Mouse (Mus musculus): ENCODE data around the gene Arel1. TPM values are rescaled to one million over a fixed set of nuclear protein-coding genes. Genes with fewer than 3 reads are reported as not detected.

Gene Arel1
- polyA plus RNA-seq, 1 experiment from 2014 or later, result 32.6 TPM

DNA sequence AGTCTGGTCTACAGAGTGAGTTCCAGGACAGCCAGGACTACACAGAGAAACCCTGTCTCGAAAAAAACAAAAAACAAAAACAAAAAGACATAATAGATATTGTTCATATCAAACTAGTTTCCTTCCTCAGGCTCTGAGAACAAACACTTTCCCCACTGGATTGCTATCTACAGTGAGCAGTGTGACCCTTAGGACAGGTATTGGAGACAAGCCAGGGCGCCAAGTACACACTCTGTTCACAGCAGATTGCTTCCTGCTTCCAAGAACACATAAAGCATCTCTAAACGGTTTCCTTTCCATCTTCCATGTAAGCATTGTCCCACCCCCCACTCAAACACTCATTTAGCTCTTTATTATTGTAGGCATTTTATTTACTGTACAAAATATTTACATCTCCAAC lies 52.9 kb downstream of the Arel1 start:
- ATAC-seq (ENCODE audit: low FRiP score), result no peak
- Histone ChIP-seq H3K36me3 (peaks cover 73% of the 10 kb centered on the region), H3K4me3 (no peak overlapping the region), H3K9ac (no peak overlapping the region), H3K4me1 (replicated peaks) (peaks cover 2% of the 10 kb centered on the region; the same call in 1 of the 2 replicates), H3K27ac (no peak overlapping the region), H3K4me2 (no peak overlapping the region), H3K27me3 (no peaks in the 10 kb centered on the region), H3K9me3 (no peaks in the 10 kb centered on the region)
- 86% methylated on average over 3 of the region's 3 CpGs for WGBS

DNA sequence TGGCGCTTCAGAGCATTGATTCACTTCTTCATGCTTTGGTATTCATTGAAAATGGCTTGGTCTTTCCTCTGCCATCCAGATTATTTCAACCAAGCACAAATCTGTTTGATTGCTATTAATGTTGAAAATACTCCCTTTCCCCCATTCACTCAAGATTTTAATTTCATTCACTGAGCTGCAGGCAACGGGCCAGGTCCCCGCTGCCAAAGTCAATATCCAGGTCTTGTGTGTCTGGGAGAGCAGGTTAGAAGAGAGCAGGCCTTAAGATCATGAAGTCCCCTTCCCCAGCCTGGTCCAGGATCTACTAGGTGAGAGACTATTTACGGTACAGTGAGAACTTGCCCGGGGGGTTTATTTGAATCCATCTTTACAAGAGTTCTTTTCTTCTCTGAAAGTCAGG lies 55.7 kb downstream of the Arel1 start:
- Histone ChIP-seq H3K36me3 (peaks cover 46% of the 10 kb centered on the region), H3K4me3 (no peak overlapping the region), H3K27me3 (no peaks in the 10 kb centered on the region), H3K27ac (no peak overlapping the region), H3K4me1 (replicated peaks) (peaks cover 2% of the 10 kb centered on the region; the same call in 1 of the 2 replicates), H3K4me2 (no peak overlapping the region), H3K9me3 (no peaks in the 10 kb centered on the region), H3K9ac (no peak overlapping the region)
- ATAC-seq (ENCODE audit: low FRiP score), result no peak
- 92% methylated on average over 5 of the region's 5 CpGs for WGBS

DNA sequence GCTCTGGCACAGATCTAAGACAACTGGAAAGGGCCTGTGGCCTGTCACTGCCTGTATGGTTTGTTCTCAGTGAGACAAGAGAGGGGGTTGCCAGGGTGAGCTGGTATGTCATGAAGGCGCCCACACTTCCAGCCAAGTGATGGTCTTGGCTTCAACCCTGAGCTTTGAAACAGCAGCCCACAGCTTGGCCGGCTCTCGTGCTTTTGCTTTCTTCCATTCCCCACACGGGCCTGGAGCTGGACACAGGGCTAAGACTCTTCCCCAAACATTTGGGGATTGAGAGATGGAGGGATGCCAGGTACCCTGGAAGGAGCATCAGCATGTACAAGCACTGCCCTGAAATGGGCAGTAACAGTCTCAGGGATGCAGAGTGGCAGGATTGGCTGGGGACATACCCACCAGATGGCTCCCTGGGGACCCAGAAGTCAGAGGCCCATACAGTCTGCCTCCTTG lies 58.0 kb downstream of the Arel1 start:
- H3K36me3 ChIP-seq, result peaks cover 25% of the 10 kb centered on the region
- no peak overlapping the region for H3K4me2 ChIP-seq
- WGBS, result 74% methylated on average over 4 of the region's 4 CpGs
- no peak overlapping the region for H3K27ac ChIP-seq
- H3K4me3 ChIP-seq, result no peak overlapping the region
- ATAC-seq (ENCODE audit: low FRiP score), result 0 out of 2 replicates have a peak, but pooled peaks have one; percentile 17
- H3K9me3 ChIP-seq, result no peaks in the 10 kb centered on the region
- no peak overlapping the region for H3K9ac ChIP-seq
- H3K27me3 ChIP-seq, result no peaks in the 10 kb centered on the region
- H3K4me1 ChIP-seq (replicated peaks), result peaks cover 5% of the 10 kb centered on the region

DNA sequence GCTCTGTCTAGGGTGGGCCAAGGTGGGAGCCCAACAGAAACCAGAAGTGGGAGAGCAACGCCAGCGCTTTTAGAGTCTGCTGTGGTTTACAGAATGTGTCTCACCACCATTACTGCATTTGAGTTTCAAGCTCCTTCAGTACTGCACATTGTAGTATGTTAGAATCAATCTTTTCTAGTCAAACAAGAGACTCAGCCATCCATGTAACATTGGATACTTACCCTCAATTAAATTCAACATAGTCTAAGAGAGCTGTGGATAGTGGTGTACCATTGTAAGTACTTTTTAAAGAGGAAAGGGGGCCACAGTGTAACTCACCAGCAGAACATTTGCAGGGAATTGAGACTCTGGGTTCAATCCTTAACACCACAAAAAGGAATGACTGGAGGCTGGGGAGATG lies 59.1 kb downstream of the Arel1 start:
- Histone ChIP-seq H3K36me3 (peaks cover 17% of the 10 kb centered on the region), H3K9ac (no peak overlapping the region), H3K27ac (no peak overlapping the region), H3K9me3 (no peaks in the 10 kb centered on the region), H3K4me3 (no peak overlapping the region), H3K4me1 (replicated peaks) (peaks cover 15% of the 10 kb centered on the region), H3K27me3 (no peaks in the 10 kb centered on the region), H3K4me2 (no peak overlapping the region)
- WGBS, result 71% methylated on average over 2 of the region's 2 CpGs
- no peak for ATAC-seq (ENCODE audit: low FRiP score)

DNA sequence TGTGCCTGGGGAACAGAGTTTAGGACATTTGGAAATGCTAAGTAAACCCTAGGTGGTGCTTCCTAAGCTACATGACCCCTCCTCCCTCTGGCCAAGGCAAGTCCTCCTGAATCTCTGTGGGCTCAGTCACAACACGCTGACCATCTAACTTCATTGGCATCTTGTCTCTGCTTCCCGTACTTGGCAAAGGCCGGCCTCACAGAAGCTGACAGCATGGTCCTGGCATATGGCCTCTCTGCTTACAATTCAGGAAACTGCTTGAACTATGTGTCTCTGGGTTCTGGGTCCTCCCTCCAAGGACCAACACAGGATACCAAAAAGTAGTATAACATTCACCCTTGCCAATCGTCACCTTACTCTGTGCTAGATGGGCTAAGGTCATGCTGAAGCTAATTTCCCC lies 60.6 kb downstream of the Arel1 start:
- H3K4me3 ChIP-seq, result no peak overlapping the region
- H3K4me2 ChIP-seq, result no peak overlapping the region
- H3K4me1 ChIP-seq (replicated peaks), result peaks cover 15% of the 10 kb centered on the region
- peaks cover 2% of the 10 kb centered on the region for H3K36me3 ChIP-seq
- H3K9me3 ChIP-seq, result no peaks in the 10 kb centered on the region
- H3K27me3 ChIP-seq, result no peaks in the 10 kb centered on the region
- no peak overlapping the region for H3K9ac ChIP-seq
- 94% methylated on average over 4 of the region's 4 CpGs for WGBS
- no peak for ATAC-seq (ENCODE audit: low FRiP score)
- no peak overlapping the region for H3K27ac ChIP-seq

DNA sequence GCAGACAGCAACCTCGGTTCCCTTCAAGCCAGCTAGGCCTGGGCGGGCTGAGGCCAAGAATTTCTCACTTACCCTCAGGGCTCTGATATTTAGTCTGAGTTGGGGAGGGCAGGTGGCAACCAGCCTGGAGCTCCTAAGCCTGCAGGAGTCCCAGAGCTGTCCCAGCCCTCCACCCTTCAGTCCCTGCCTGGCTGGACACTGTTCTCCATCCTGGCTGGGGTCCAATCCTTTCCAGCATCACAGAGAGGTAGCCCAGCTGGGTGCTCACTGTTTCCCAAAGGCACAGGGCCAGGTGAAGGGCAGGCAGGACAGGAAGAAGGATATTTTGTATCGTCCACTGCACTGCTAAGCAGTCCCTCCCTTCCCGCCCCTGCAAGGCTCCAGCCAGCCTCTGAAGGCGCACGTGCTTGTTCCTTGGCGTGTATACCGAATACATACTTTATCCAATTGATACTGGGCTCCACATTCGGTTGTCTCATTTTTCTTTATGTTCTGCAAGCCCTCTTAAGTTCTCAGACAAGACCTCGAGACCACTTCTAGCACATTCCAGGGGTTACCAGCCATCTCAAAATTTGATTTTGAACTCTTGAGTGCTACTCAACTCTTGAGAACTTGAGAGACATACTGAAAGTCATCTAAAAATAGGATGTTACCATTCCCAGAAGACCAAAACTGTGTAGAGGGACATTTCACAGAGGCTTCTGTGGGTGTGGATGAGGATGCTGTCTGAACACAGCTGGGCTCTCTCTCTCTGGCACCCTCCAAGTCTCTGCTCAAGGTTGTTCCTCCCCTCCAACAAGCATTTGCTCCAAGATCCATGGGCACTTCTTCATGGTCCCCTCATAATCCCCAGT lies 62.8 kb downstream of the Arel1 start:
- H3K27ac ChIP-seq, result peak overlapping the region; percentile 62
- ATAC-seq (ENCODE audit: low FRiP score), result peak; percentile 76
- WGBS, result 69% methylated on average over 10 of the region's 10 CpGs

DNA sequence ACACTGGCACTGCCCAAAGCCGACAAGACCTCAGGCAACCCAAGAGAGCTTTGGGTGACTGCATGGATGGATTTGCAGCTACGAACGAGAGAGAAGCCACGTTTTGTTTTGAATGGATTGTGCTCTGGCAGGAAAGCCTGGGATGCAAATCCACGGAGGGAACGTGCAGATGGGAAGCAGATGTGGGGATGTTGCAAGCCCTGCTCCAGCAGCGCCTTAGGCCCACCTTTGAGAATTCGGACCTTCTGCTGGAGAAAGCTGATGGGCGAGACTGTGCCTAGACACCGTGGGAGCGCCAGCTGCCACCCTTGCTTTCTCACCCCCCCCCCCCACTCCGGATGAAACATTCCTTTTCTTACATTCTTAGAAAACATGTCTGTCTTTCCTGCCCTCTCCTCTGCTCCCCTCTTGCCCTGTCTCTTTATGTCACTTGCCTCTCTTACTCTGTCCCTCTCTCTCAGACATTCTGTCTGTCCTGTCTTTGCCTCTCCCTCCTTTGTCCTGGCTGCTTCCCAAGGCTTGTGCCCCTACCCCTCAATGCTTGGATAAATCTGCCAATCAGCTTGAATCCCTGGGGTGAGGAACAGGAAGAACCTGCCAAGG lies 63.6 kb downstream of the Arel1 start:
- no peaks in the 10 kb centered on the region for H3K36me3 ChIP-seq
- H3K4me1 ChIP-seq (replicated peaks), result peaks cover 13% of the 10 kb centered on the region
- WGBS, result 60% methylated on average over 12 of the region's 12 CpGs
- H3K27me3 ChIP-seq, result no peaks in the 10 kb centered on the region
- no peak overlapping the region for H3K4me3 ChIP-seq
- no peak overlapping the region for H3K4me2 ChIP-seq
- H3K9ac ChIP-seq, result peak overlapping the region; percentile 13; the same call in 1 of the 2 replicates
- peak; percentile 74 for ATAC-seq (ENCODE audit: low FRiP score)
- H3K9me3 ChIP-seq, result no peaks in the 10 kb centered on the region
- peak overlapping the region; percentile 62 for H3K27ac ChIP-seq

More for the DNA sequence above, 62.8 kb downstream of the Arel1 start:
- Histone ChIP-seq H3K36me3 (no peaks in the 10 kb centered on the region), H3K9ac (peak overlapping the region; percentile 13; the same call in 1 of the 2 replicates), H3K9me3 (no peaks in the 10 kb centered on the region), H3K4me2 (no peak overlapping the region), H3K27me3 (no peaks in the 10 kb centered on the region), H3K4me3 (no peak overlapping the region), H3K4me1 (replicated peaks) (peaks cover 14% of the 10 kb centered on the region)

DNA sequence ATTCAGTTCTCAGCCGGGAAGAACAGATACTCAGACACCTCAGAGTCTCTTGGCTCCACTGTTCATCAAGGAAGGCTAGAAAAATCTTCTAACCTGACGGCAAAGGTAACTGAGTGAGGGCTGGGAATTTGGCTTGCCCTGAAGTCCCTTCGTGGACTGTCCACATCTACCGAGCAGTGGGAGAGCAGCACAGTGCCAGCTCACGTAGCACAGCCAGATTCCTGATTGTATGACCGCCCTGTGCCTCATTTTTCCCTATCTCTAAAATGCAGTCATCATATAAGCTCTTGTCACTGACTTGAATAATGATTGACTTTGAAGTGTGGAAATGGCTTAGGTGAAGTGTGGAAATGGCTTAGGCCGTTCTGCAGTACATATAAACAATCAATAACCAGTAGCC lies 66.3 kb downstream of the Arel1 start:
- no peaks in the 10 kb centered on the region for H3K9me3 ChIP-seq

DNA sequence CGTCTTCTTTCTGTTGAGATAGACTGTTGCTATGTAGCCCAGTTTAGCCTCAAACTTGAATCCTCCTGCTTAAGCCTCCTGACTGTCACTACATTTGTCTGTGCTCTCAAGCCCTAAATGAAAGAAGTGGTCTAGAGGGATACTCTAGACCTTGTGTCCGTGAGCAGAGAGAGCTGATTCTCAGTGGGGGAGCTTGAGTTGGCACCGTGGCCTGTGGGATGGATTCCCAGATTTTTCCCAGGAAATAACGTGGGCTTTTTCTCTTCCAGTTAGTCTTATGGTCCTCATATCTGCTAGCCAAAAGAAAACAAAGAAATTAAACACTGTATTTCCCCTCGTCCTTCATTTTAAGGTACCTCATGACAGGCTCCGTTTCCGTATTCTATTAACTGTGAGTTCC lies 70.4 kb downstream of the Arel1 start:
- 82% methylated on average over 7 of the region's 7 CpGs for WGBS
- no peak overlapping the region for H3K27ac ChIP-seq
- H3K4me2 ChIP-seq, result no peak overlapping the region
- H3K27me3 ChIP-seq, result no peaks in the 10 kb centered on the region
- no peak for ATAC-seq (ENCODE audit: low FRiP score)
- no peaks in the 10 kb centered on the region for H3K9me3 ChIP-seq
- no peaks in the 10 kb centered on the region for H3K36me3 ChIP-seq
- no peaks in the 10 kb centered on the region for H3K4me1 ChIP-seq (replicated peaks)
- H3K4me3 ChIP-seq, result no peak overlapping the region
- no peak overlapping the region for H3K9ac ChIP-seq

More for the DNA sequence above, 66.3 kb downstream of the Arel1 start:
- ATAC-seq (ENCODE audit: low FRiP score), result no peak
- peaks cover 13% of the 10 kb centered on the region for H3K4me1 ChIP-seq (replicated peaks)
- H3K36me3 ChIP-seq, result no peaks in the 10 kb centered on the region
- WGBS, result 82% methylated on average over 7 of the region's 7 CpGs
- no peak overlapping the region for H3K4me3 ChIP-seq
- H3K9ac ChIP-seq, result no peak overlapping the region
- no peaks in the 10 kb centered on the region for H3K27me3 ChIP-seq
- no peak overlapping the region for H3K27ac ChIP-seq
- no peak overlapping the region for H3K4me2 ChIP-seq

DNA sequence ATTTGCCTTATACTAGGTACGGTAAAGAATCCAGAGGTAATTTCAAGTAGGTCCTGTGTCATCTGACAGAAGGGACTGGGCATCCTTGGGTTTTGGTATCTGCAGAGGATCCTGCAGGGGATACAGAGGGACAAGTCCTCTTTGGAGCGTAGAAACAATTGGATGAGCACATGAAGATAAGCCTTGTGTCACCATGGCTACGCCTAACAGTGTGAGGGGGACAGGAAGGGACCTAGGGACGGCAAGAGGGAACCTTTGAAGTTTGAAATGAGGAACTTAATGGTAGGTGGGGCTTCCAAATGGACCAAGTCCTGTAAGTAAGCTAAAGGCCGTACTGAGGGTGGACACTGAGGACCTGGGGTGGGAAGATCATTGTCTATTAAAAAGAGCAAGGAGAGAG lies 73.4 kb downstream of the Arel1 start:
- Histone ChIP-seq H3K9ac (no peak overlapping the region), H3K9me3 (no peaks in the 10 kb centered on the region), H3K27ac (no peak overlapping the region), H3K36me3 (no peaks in the 10 kb centered on the region), H3K4me2 (no peak overlapping the region), H3K4me3 (no peak overlapping the region), H3K4me1 (replicated peaks) (peaks cover 7% of the 10 kb centered on the region; the same call in 1 of the 2 replicates), H3K27me3 (no peaks in the 10 kb centered on the region)
- no peak for ATAC-seq (ENCODE audit: low FRiP score)
- 86% methylated on average over 5 of the region's 5 CpGs for WGBS

DNA sequence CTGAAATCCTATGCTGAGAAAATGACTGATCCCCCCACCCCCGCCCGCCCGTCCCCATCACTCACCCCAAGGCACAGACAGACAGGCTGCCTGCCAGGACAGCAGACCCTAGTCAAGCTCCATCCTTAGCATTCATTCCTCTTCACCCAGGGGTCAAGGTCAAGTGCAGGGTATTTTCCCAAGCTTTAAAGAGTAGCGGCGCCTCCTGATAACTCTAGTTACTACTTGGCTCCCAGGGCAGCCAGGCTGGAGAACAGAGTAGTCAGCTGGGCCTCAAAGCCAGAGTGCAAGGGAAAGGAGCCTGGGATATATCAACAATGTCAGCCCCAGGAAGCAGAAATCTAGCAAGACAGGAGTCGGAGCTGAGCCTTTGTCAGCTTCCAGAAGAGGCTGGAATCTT lies 74.5 kb downstream of the Arel1 start:
- ATAC-seq (ENCODE audit: low FRiP score), result no peak
- WGBS, result 84% methylated on average over 6 of the region's 6 CpGs
- Histone ChIP-seq H3K4me1 (replicated peaks) (peaks cover 7% of the 10 kb centered on the region; the same call in 1 of the 2 replicates), H3K36me3 (no peaks in the 10 kb centered on the region), H3K4me3 (no peak overlapping the region), H3K27ac (no peak overlapping the region), H3K9ac (no peak overlapping the region), H3K9me3 (no peaks in the 10 kb centered on the region), H3K27me3 (no peaks in the 10 kb centered on the region), H3K4me2 (no peak overlapping the region)

DNA sequence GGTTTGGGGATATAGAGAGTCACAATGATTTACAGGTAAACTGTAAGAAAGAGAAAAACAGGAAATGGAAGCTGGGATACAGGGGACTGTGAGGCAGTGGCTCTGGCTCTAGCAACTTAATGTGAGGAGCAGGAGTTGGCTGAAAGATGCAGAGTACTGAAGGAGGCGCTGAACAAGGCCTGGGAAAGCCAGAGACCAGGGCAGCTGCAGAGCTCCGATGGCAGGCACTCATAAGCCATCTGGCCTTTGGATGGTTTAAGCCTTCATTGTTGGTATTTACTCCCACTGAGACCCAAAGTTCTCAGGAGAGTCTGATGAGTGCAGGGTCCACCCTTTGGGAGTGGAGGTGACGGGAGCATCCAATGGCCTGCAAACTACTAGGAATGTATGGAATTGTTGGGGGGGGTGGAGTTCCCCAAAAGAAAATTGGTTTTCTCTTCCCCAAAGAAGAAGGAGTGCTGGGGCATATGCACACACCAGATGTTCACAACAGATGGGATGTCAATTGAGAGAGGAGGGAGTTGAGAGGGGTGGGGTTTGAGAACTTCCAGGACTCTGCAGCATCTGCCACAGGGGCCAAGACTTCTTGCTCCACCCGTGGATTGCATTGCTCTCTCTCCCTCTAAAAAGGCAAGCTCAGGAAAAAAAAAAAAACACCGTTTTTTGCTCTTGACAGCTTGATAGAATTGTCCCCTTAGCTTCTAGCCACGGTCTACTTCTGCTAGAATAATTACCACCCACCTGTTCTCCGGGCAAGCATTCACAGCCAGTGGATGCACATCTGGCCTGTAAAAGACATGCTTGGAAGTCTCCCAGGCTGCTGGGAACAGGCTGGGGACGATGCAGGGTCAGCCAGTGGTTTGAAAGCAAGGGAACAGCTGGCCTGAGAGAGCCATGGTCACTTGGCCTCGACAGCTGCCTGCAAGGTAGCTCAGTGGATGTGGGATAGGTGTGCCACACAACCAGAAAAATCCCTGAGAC lies 76.8 kb downstream of the Arel1 start:
- Histone ChIP-seq H3K4me3 (no peak overlapping the region), H3K27ac (no peak overlapping the region), H3K9me3 (no peaks in the 10 kb centered on the region), H3K4me1 (replicated peaks) (peaks cover 7% of the 10 kb centered on the region; the same call in 1 of the 2 replicates), H3K4me2 (no peak overlapping the region), H3K9ac (no peak overlapping the region), H3K27me3 (no peaks in the 10 kb centered on the region), H3K36me3 (no peaks in the 10 kb centered on the region)
- 51% methylated on average over 9 of the region's 9 CpGs for WGBS
- ATAC-seq (ENCODE audit: low FRiP score), result no peak

Data from hindbrain, embryonic 13.5 days (tissue).